Mouse (Mus musculus) kidney, postnatal 0 days (tissue): ENCODE results near the gene Map1lc3b. TPM values are rescaled to one million over a fixed set of nuclear protein-coding genes. Genes with fewer than 3 reads are reported as not detected.

Experiments
- ATAC-seq: fragments of 200-750 bp; cut with Nextera tagmentation; replicated peaks from 2 replicates; pipeline ENCODE4 v1.8.0; 2017; ENCODE audit warnings: low read depth, moderate number of reproducible peaks, moderate TSS enrichment, moderate library complexity; ENCODE audit not compliant: low FRiP score
- DNase-seq: peaks from one replicate; pipeline ENCODE4 v3.0.0-alpha.2; 2016; ENCODE audit warnings: low spot score
- H3K27ac ChIP-seq: fragments of 300-500 bp; sonication (generic); 2 replicates; pipeline ENCODE4 v1.5.1; 2014; ENCODE audit warnings: mild to moderate bottlenecking
- H3K27me3 ChIP-seq: fragments of 300-500 bp; sonication (generic); 2 replicates; pipeline ENCODE4 v1.6.1; 2014; ENCODE audit warnings: low read length, mixed read lengths; ENCODE audit not compliant: insufficient read depth
- H3K36me3 ChIP-seq: fragments of 300-500 bp; sonication (generic); 2 replicates; pipeline ENCODE4 v1.6.1; 2014; ENCODE audit warnings: low read length, mixed read lengths; ENCODE audit not compliant: insufficient read depth
- H3K4me1 ChIP-seq: fragments of 300-500 bp; sonication (generic); replicated peaks from 2 replicates; pipeline ENCODE4 v1.6.1; 2014; ENCODE audit warnings: antibody characterized with exemption, low read length, mixed read lengths; ENCODE audit not compliant: insufficient read depth
- H3K4me2 ChIP-seq: fragments of 300-500 bp; sonication (generic); 2 replicates; pipeline ENCODE4 v1.6.1; 2014; ENCODE audit warnings: mild to moderate bottlenecking, low read length, moderate library complexity, mixed read lengths
- H3K4me3 ChIP-seq: fragments of 300-500 bp; sonication (generic); replicated peaks from 2 replicates; pipeline ENCODE4 v1.5.1; 2014; ENCODE audit warnings: low read depth, low read length
- H3K9ac ChIP-seq: fragments of 300-500 bp; sonication (generic); 2 replicates; pipeline ENCODE4 v1.6.1; 2014; ENCODE audit warnings: low read depth, low read length
- H3K9me3 ChIP-seq: fragments of 300-500 bp; sonication (generic); replicated peaks from 2 replicates; pipeline ENCODE4 v1.6.1; 2016; ENCODE audit warnings: low read length, inconsistent platforms, mixed read lengths
- CTCF ChIP-seq: IDR thresholded peaks from 2 replicates; pipeline ENCODE4 v1.5.1; 2016; ENCODE audit warnings: antibody characterized with exemption, low read depth, mild to moderate bottlenecking, moderate library complexity
- WGBS: fragments of 180-500 bp; shearing (Covaris S2); extraction: QIAGEN DNeasy Blood & Tissue Kit; methylation state at CpG from one replicate; pipeline ENCODE4 v1.1.7; 2014; 5-methylcytosine and 5-hydroxymethylcytosine counted together
- polyA plus RNA-seq: library from polyadenylated mRNA; unstranded; fragments of >200 nt; fragmentation: Nextera tagmentation; extraction: Ambion mirVana; gene quantifications from 2 replicates; pipeline ENCODE4 v1.2.1, GENCODE M21; 2015

Map1lc3b gene
- polyA plus RNA-seq, 1 experiment from 2014 or later, result 281 TPM

GRCm38 (mm10) chr8:121578676-121579451, 11.3 kb upstream of the Map1lc3b start, which contains the start of gene Fbxo31:
TSS of gene Fbxo31 (minus strand) at chr8:121578806.
- peak; percentile 95 for DNase-seq
- WGBS, result 2% methylated on average over 47 of the region's 63 CpGs
- Histone ChIP-seq H3K9me3 (no peaks in the 10 kb centered on the region), H3K9ac (peak within 1 kb of the TSS; percentile 85), H3K36me3 (no peaks in the 10 kb centered on the region), H3K27me3 (no peaks in the 10 kb centered on the region), H3K4me2 (peak within 1 kb of the TSS; percentile 92), H3K4me3 (peak within 1 kb of the TSS; percentile 88), H3K4me1 (peaks cover 15% of the 10 kb centered on the region), H3K27ac (peak within 1 kb of the TSS; percentile 26)
- ATAC-seq, result peak; percentile 92
- no peak for TF ChIP-seq CTCF

- DNase-seq, result peak; percentile 16
- peaks cover 18% of the 10 kb centered on the region for H3K4me1 ChIP-seq
- ATAC-seq, result no peak
- 18% methylated on average over 9 of the region's 9 CpGs for WGBS
- TF ChIP-seq CTCF, result no peak
- H3K4me3 ChIP-seq, result no peak overlapping the region
- H3K4me2 ChIP-seq, result no peak overlapping the region
- no peaks in the 10 kb centered on the region for H3K27me3 ChIP-seq
- H3K9ac ChIP-seq, result no peak overlapping the region
- peak overlapping the region; percentile 60 for H3K27ac ChIP-seq
- no peaks in the 10 kb centered on the region for H3K9me3 ChIP-seq
- no peaks in the 10 kb centered on the region for H3K36me3 ChIP-seq
Observed at GRCm38 (mm10) chr8:121580465-121580864, 9.7 kb upstream of the Map1lc3b start.

- 33% methylated on average over 8 of the region's 8 CpGs for whole genome bisulfite sequencing
- TF ChIP-seq CTCF, result no peak
- H3K27me3 ChIP-seq, result no peaks in the 10 kb centered on the region
Observed at GRCm38 (mm10) chr8:121583653-121584052, 6.5 kb upstream of the Map1lc3b start.

GRCm38 (mm10) chr8:121584730-121585129, 5.4 kb upstream of the Map1lc3b start:
- ATAC-seq, result no peak
- H3K4me1 ChIP-seq, result peaks cover 5% of the 10 kb centered on the region
- no peak for DNase-seq
- H3K27ac ChIP-seq, result peak overlapping the region; percentile 74; the same call in 1 of the 2 replicates
- no peaks in the 10 kb centered on the region for H3K36me3 ChIP-seq
- TF ChIP-seq CTCF, result no peak
- H3K27me3 ChIP-seq, result no peaks in the 10 kb centered on the region
- peak overlapping the region; percentile 45 for H3K4me3 ChIP-seq
- peak overlapping the region; percentile 65; the same call in 1 of the 2 replicates for H3K9ac ChIP-seq
- H3K9me3 ChIP-seq, result no peaks in the 10 kb centered on the region
- 50% methylated on average over 13 of the region's 13 CpGs for WGBS
- peak overlapping the region; percentile 59 for H3K4me2 ChIP-seq

More at GRCm38 (mm10) chr8:121583653-121584052, 6.5 kb upstream of the Map1lc3b start:
- no peaks in the 10 kb centered on the region for H3K9me3 ChIP-seq
- no peak for ATAC-seq
- peak; percentile 22 for DNase-seq
- H3K9ac ChIP-seq, result no peak overlapping the region
- H3K4me1 ChIP-seq, result peaks cover 3% of the 10 kb centered on the region; the same call in 1 of the 2 replicates
- H3K4me2 ChIP-seq, result no peak overlapping the region
- no peaks in the 10 kb centered on the region for H3K36me3 ChIP-seq
- H3K4me3 ChIP-seq, result no peak overlapping the region
- H3K27ac ChIP-seq, result no peak overlapping the region

GRCm38 (mm10) chr8:121585159-121585825, 4.9 kb upstream of the Map1lc3b start:
- Histone ChIP-seq H3K9me3 (no peaks in the 10 kb centered on the region), H3K9ac (peak overlapping the region; percentile 65), H3K27me3 (no peaks in the 10 kb centered on the region), H3K36me3 (no peaks in the 10 kb centered on the region), H3K4me1 (peaks cover 7% of the 10 kb centered on the region; the same call in 1 of the 2 replicates), H3K27ac (peak overlapping the region; percentile 74; the same call in 1 of the 2 replicates), H3K4me2 (peak overlapping the region; percentile 59), H3K4me3 (peak overlapping the region; percentile 45)
- 1% methylated on average over 47 of the region's 47 CpGs for WGBS
- ATAC-seq (peak; percentile 96), DNase-seq (peak; percentile 99)
- no peak for TF ChIP-seq CTCF

- H3K4me3 ChIP-seq, result no peak overlapping the region
- H3K9me3 ChIP-seq, result no peaks in the 10 kb centered on the region
- H3K36me3 ChIP-seq, result 0 out of 2 replicates have a peak, but pooled peaks cover 5% of the 10 kb centered on the region
- no peak overlapping the region for H3K4me2 ChIP-seq
- no peak overlapping the region for H3K9ac ChIP-seq
- H3K4me1 ChIP-seq, result peaks cover 12% of the 10 kb centered on the region
- WGBS, result 84% methylated on average over 4 of the region's 4 CpGs
- ATAC-seq (no peak), DNase-seq (no peak)
- TF ChIP-seq CTCF, result no peak
- no peaks in the 10 kb centered on the region for H3K27me3 ChIP-seq
- no peak overlapping the region for H3K27ac ChIP-seq
Observed at GRCm38 (mm10) chr8:121588750-121589149, 1.4 kb upstream of the Map1lc3b start.
